In genomic region chr1:183669674-183670073, GRCm38 (mm10) we compare ENCODE assay signal across 8 mouse cellular contexts.
DNase-seq lines count a peak whose midpoint lies in the region; ATAC-seq lines count a peak whose summit lies in the region.

No protein-coding gene starts in this region.

- no peak overlapping the region for H3K4me2 ChIP-seq in forebrain, embryonic 13.5 days
- peak overlapping the region; percentile 11; the same call in 1 of the 2 replicates for H3K4me2 ChIP-seq in neural tube, embryonic 15.5 days

- H3K4me1 ChIP-seq in forebrain, embryonic 13.5 days = no peaks in the 10 kb centered on the region
- H3K4me1 ChIP-seq in forebrain, embryonic 10.5 days = no peaks in the 10 kb centered on the region
- H3K4me1 ChIP-seq in neural tube, embryonic 15.5 days = peaks cover 12% of the 10 kb centered on the region; the same call in 1 of the 2 replicates

- H3K9me3 ChIP-seq in forebrain, embryonic 13.5 days (replicated peaks) = 0 out of 2 replicates have a peak, but pooled peaks cover 2% of the 10 kb centered on the region
- H3K9me3 ChIP-seq in forebrain, embryonic 10.5 days = no peaks in the 10 kb centered on the region; the same call in 1 of the 2 replicates
- H3K9me3 ChIP-seq in neural tube, embryonic 15.5 days (replicated peaks) = no peaks in the 10 kb centered on the region

- H3K27ac ChIP-seq in forebrain, embryonic 13.5 days = no peak overlapping the region
- H3K27ac ChIP-seq in forebrain, embryonic 10.5 days = no peak overlapping the region
- H3K27ac ChIP-seq in neural tube, embryonic 15.5 days (replicated peaks) = no peak overlapping the region

- WGBS in forebrain, embryonic 13.5 days = 73% methylated on average over 11 of the region's 11 CpGs
- WGBS in forebrain, embryonic 10.5 days = 74% methylated on average over 11 of the region's 11 CpGs
- WGBS in neural tube, embryonic 15.5 days = 42% methylated on average over 11 of the region's 11 CpGs

- 0 out of 2 replicates have a peak, but pooled peaks have one; percentile 41 for ATAC-seq in forebrain, embryonic 13.5 days
- 0 out of 2 replicates have a peak, but pooled peaks have one; percentile 41 for ATAC-seq in neural tube, embryonic 15.5 days (ENCODE audit: low FRiP score)
- no peak for ATAC-seq in inflammation-experienced regulatory T-cells, adult 6 months

- H3K4me3 ChIP-seq in forebrain, embryonic 13.5 days = no peak overlapping the region
- no peak overlapping the region for H3K4me3 ChIP-seq in forebrain, embryonic 10.5 days
- H3K4me3 ChIP-seq in neural tube, embryonic 15.5 days (replicated peaks) = no peak overlapping the region

- no peaks in the 10 kb centered on the region for H3K27me3 ChIP-seq in forebrain, embryonic 13.5 days
- no peaks in the 10 kb centered on the region for H3K27me3 ChIP-seq in forebrain, embryonic 10.5 days (ENCODE audit: poor library complexity, severe bottlenecking)
- no peaks in the 10 kb centered on the region for H3K27me3 ChIP-seq in neural tube, embryonic 15.5 days (replicated peaks)

- no peak overlapping the region for H3K9ac ChIP-seq in forebrain, embryonic 13.5 days
- no peak overlapping the region for H3K9ac ChIP-seq in neural tube, embryonic 15.5 days (replicated peaks)

- no peak for DNase-seq in forebrain, embryonic 10.5 days (ENCODE audit: extremely low spot score, low spot score)
- peak; percentile 27 for DNase-seq in CD4-positive helper T cell, adult 2 months (ENCODE audit: low read depth, low spot score)
- peak; percentile 81 to 82 for DNase-seq in cerebellum, postnatal 10 days
- peak; percentile 22 for DNase-seq in heart, adult 8-10 months (ENCODE audit: low spot score)
- DNase-seq in layer of hippocampus, adult 8-10 months (ENCODE audit: low spot score in 2 of 2) = peak; percentile 8 to 28

- H3K36me3 ChIP-seq in forebrain, embryonic 13.5 days (ENCODE audit: poor library complexity, severe bottlenecking) = no peaks in the 10 kb centered on the region
- no peaks in the 10 kb centered on the region for H3K36me3 ChIP-seq in forebrain, embryonic 10.5 days (replicated peaks)
- no peaks in the 10 kb centered on the region for H3K36me3 ChIP-seq in neural tube, embryonic 15.5 days
